Mouse (Mus musculus) kidney, adult 9 months (tissue): Measurements from ENCODE around the gene Nup205.
"Not testable (repeated sequence)": the region's sequence is repeated elsewhere in the genome, so short reads cannot be mapped to it uniquely, and the experiment has no call there.

Experiments used
- DNase-seq: peaks from one replicate; pipeline ENCODE4 v3.0.0; 2022

The Nup205 gene

GRCm38 (mm10) chr6:35176979-35177649 is at the start of gene Nup205:
Gene Nup205, plus strand, starts transcription at chr6:35177421.
- peak; percentile 89 for DNase-seq

DNA sequence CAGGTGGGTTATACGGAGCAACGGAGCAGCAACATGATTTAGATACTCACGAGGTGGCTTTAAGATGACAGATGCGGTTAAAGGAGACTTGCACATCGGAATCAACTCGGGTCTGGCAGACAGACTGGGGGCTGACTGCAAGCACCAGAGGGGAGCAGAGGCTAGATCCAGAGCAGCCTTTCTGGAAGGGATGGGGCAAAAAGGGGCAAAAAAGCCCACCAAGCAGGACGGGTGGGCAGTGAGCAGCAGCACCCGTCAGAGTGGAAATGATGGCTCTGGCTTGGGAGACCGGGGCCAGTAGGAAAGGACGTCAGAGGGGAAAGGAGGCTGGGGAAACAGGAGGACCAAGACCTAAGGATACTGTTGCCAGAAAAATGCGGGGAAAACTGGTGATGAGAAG is 44.4 kb upstream of the Nup205 start:
- DNase-seq, result no peak

DNA sequence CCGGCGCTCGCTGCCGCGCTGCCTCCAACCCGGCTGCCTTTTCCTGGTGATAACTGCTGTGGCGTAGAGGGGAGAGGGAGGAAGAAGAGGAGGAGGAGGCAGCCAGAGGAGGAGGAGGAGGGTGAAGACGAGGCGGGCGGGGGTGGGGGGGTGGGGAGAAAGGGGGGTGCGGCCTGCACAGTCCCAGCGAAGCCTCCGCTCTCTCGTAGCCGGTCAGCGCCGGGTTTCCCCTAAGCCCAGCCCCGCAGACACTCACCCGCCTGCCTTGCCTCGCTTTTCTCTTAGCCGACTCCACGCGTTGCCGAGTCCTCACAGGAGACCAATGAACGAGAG is 44.0 kb upstream of the Nup205 start:
- no peak for DNase-seq

GRCm38 (mm10) chr6:35133579-35134488 is 43.4 kb upstream of the Nup205 start, which contains the start of gene Cnot4:
Gene Cnot4, minus strand, starts transcription at chr6:35133724.
- peak; percentile 99 for DNase-seq

DNA sequence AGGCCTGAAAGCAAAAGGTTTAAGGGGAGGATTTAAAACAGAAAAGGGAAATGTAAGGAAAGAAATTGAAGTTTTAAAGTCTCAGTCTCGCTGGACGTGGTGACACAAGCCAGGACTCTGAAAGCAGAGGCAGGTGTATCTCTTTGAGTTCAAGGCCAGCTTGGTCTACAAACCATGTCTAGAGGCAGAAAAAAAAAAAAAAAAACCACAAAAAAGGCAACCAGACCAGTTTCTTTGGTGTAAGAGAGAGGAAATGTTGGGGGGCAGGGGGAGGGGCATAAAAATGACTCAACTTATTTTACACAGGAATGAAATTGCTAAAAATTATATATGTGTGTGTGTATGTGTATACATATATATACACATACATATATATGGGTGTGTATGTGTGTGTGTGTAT is 42.4 kb upstream of the Nup205 start:
- DNase-seq, result no peak

GRCm38 (mm10) chr6:35140351-35140750 is 36.9 kb upstream of the Nup205 start:
- DNase-seq, result no peak

- no peak for DNase-seq
Measured at GRCm38 (mm10) chr6:35145569-35145968, 31.7 kb upstream of the Nup205 start.

DNA sequence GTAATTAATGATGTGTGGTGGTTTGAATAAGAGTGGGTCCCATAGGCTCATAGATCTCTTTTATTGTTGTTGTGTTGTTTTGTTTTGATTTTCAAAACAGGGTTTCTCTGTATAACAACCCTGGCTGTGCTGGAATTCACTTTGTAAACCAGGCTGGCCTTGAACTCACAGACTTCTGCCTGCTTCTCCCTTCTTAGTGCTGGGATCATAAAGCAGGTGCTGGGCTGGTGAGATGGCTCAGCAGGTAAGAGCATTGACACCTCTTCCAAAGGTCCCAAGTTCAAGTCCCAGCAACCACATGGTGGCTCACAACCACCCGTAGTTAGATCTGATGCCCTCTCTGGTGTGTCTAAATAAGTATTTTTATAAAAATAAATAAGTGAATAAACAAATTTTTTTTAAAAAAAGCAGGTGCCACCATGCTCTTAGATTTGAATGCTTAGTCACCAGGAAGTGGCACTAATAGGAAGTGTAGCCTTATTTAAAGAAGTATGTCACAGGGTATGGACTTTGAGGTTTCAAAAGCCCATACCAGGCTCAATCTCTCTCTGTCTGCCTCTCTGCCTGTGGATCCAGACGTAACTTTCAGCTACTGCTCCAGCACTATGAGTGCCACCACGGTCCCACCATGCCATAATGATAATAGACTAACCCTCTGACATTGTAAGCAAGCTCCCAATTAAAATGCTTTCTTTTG is 29.3 kb upstream of the Nup205 start:
- DNase-seq, result no peak

DNA sequence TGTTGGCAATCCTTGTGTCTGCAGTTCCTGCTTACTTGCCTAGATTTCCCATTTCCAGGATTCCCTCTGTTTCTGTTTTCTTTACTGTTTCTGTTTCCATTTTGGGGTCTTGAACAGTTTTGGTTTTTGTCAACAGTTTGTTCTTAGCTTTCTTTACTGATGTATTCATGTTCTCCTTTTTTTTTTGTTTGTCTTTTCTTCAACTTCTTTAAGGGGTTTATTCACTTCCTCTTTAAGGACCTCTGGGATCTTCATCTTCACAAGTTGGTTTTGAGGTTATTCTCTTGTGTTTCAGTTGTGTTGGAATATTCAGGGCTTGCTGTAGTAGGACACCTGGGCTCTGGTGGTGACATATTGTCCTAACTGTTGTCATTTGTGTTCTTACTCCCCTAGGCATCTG is 22.7 kb upstream of the Nup205 start:
- no peak for DNase-seq

- DNase-seq, result peak; percentile 33
Measured at GRCm38 (mm10) chr6:35169250-35169649, 8.0 kb upstream of the Nup205 start.

- not testable (repeated sequence) for DNase-seq
Measured at GRCm38 (mm10) chr6:35172028-35172427, 5.2 kb upstream of the Nup205 start.

GRCm38 (mm10) chr6:35173181-35173580 is 4.0 kb upstream of the Nup205 start:
- DNase-seq, result no peak

DNA sequence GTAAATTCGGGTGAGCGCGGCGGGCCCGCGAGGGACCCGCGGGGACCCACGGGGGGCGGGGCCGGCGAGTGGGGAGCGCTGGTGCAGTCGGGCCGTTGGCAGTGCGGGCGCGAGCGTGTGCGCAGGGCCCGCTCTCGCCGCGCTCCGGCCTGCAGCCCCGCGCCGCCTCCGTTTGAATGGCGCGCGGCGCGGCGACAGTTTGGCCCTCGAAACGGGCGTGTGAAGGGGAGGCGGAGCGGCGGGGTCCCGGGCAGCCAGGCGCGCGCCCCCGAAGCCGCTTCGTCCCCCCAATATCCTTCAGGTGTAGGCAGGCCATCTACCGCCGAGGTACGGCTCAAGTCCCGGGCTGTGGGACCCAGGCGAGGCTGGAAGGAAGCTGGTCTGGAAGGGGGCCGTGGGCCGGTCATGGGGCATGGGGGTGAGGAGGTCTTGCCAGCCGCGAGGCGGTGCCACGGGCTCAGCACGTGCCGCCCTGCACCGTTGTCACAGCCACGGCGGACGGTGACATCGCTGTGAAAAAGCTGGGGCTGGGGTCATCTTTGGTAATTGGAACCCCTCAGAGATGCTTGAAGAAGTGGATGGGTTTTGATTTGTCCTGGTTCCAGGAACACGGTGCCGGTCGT is 540 bp downstream of the Nup205 start:
- no peak for DNase-seq

- DNase-seq, result not testable (repeated sequence)
Measured at GRCm38 (mm10) chr6:35179299-35179698, 2.1 kb downstream of the Nup205 start.

DNA sequence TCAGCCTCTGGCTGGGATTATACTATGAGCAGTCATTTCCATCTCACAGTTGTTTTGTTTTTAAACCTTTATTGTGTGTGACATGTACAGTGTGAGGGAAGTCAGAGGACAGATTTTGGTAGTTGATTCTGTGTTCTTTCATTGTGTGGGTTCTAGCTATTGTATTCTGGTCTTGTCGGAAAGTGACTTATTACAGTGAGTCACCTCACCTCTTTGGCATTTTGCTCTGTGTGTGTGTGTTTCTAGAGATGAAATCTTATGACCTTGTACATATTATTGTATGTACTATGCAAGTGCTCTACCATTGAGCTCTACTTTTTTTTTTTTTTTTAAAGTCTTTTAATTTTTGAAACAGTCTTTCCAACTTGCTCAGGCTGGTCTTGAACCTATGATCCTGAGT is 7.6 kb downstream of the Nup205 start:
- DNase-seq, result no peak

DNA sequence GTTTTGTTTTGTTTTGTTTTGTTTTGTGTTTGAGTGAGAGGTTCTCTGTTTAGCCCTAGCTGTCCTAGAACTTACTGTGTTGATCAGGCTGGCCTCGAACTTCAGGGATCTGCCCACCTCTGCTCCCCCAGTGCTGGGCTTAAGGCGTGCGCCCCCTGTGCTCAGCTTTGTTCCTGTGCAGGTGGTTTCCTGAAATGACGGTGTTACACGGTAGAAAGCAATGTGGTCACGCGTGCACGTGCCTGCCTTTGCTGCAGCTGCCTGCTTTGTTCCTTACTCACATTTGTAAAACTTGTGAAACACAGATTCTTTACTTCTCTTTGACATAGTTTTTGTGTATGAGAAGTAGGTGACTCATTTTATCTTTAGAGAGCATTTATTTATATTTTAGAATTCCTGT is 14.0 kb downstream of the Nup205 start:
- DNase-seq, result no peak

DNA sequence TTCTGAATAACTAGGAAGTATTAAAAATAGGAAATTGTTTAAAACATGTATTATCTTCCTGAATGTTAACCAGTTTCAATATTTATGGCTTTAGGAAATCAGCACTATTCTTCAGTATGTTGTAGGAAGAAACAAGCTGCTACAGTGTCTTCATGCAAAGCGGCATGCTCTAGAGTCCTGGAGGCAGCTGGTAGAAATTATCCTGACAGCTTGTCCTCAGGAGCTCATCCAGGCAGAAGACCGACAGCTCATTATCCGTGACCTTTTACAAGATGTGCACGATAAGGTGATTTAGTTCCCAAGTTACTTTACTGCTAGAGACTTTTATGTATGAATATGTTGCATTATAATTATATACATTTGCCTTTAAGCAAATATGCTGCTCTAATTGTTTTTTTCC is 48.5 kb downstream of the Nup205 start:
- DNase-seq, result no peak

DNA sequence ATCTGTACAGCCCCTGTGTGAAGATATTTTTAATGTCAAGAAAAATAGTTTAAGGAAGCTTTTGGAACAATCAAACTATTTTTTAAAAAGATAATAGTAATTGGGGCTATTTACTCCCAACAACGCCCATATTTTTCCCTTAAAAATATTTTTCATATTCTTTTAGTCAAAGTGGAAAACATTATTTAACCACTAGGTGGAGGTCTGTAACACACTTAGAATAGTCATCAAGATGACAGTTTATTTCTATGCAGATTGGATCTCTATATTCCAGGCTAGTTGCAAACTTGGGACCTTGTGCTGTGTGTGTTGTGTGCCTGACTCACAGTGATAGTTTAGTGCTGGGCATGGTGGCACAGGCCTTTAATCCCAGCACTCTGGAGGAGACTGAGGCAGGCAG is 52.2 kb downstream of the Nup205 start:
- no peak for DNase-seq

GRCm38 (mm10) chr6:35236108-35236785 is 59.0 kb downstream of the Nup205 start:
- DNase-seq, result no peak

GRCm38 (mm10) chr6:35243252-35243651 is 66.0 kb downstream of the Nup205 start:
- no peak for DNase-seq

DNA sequence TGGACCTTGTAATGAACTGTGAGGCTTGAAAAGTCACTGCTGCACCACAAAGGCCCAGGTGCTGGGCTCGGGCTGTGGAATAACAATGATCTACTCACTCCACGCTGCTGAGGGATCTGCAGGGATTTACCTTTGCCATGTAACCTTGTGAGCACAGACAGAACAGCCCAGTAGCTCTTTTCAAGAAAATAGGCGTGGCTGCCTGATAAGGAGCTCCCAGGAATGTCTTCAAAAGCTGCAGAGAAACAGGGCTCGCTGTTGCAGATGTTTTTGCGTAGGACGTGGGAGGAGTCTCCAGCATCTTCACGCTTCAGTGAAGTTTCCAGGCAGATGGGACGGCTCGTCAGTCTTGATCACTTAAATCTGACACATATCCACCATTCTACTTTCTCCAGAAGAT is 66.8 kb downstream of the Nup205 start:
- DNase-seq, result no peak

DNA sequence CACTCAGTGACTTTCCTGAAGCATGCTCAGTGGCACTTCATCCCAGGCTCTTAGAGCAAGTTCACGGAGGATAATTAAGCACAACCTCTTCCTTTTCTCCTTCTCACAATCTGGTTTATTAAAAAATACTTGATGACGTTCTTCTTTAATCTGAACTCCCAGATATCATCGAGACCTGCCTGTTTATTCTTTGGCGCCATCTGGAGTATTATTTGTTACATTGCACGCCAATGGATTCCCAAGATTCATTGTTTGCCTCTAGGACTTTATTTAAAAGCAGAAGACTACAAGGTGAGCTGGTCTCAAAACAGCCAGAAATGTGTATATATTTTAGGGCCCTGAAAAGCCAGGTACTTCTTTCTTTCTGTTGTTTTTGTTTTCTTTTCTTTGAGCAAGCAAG is 67.9 kb downstream of the Nup205 start:
- DNase-seq, result peak; percentile 43
